Mouse (Mus musculus) mesoderm, embryonic 11.5 days (tissue): ENCODE measurements around the gene Tbc1d1.

Experiments used
- DNase-seq: peaks from one replicate; pipeline ENCODE4 v3.0.0-alpha.2; 2012; ENCODE audit warnings: low read depth, low spot score

Gene Tbc1d1

DNA sequence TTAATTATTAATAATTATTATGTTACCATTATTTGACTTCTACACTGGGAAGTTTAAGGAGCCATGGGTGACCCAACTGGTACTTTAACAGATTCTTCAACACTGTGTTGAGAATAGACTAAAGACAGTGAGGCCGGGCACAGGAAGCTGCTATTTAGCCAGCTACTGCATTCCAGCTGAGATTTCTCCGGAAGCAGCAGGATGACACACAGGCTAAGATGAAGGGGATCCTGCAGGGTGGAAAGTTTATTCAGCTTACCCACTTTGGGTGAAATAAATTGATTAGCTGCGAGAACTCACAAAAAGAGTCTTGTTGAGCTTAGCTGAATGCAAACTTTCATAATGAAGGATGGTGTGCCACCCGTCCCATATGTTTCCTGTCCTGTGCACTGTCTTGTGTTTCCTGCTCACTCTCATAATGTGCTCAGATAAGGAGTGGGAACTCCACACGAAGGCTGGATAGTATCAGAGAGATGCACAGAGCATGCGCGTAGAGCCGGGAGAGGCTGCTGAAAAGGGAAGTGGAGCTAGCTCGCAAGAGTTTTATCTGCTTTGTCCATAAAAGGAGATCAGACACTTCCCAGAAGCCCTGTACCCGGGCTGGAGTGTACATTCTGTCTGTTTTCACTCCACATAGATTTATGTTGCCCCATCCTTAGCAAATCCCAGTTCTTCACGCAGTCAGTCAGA lies at the start of gene Tbc1d1:
Gene Tbc1d1 (plus strand): TSS at position 445 of the 690 bp plus-strand sequence.
- peak; percentile 61 for DNase-seq

DNA sequence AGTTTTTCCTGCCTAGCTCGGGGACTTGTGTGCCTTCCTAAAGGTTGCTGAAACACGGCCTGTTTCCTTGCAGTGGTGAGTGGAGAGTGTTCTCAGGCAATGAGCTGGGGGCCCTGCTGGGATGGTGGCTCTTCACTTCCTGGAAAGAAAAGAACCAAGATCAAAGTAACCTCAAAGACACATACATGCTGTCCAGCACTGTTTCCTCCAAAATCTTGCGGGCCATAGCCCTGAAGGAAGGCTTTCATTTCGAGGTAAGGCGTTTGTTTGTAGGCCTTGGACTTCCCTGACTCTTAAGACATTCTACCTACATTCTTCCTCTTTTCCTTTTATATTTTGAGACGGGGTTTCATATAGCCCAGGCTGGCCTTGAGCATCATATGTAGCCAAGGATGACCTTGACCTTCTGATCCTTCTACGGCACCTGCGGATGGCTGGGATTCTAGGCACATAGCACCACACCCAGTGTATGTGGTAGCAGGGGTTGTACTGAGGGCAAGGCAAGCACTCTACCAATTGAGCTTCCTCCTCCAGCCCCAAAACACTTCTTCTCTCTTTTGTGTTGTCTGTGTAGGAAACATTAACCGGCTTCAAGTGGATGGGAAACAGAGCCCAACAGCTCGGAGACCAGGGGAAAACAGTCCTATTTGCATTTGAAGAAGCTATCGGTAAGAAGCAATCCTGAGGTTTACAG lies 48.4 kb upstream of the Tbc1d1 start:
- no peak for DNase-seq

GRCm38 (mm10) chr5:64109217-64109616 lies 46.9 kb upstream of the Tbc1d1 start:
- DNase-seq: no peak

- DNase-seq: no peak
Observed at GRCm38 (mm10) chr5:64112360-64112759, 43.7 kb upstream of the Tbc1d1 start.

GRCm38 (mm10) chr5:64114210-64114609 lies 41.9 kb upstream of the Tbc1d1 start:
- no peak for DNase-seq

GRCm38 (mm10) chr5:64117191-64117590 lies 38.9 kb upstream of the Tbc1d1 start:
- no peak for DNase-seq

DNA sequence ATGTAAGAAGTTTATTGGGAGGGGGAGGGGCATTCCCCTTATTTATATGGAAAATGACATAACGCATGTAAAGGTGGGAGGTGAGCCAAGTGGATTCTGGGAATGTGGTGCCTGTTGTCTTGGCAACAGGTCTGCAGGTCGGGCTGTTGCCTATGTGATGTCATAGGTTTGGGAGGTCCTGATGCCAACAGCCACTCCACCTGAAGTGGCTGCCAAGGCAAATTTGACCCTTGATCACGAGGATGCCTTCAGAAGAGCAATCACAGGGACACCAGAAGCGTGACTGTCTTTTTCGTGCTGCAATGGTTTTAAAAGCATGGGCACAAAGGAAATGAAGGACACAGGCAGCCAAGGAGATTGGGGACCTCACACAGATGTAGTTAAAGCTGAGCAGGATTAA lies 30.3 kb upstream of the Tbc1d1 start:
- no peak for DNase-seq

- DNase-seq: no peak
Observed at GRCm38 (mm10) chr5:64131550-64131949, 24.6 kb upstream of the Tbc1d1 start.

- no peak for DNase-seq
Observed at GRCm38 (mm10) chr5:64133901-64134300, 22.2 kb upstream of the Tbc1d1 start.

DNA sequence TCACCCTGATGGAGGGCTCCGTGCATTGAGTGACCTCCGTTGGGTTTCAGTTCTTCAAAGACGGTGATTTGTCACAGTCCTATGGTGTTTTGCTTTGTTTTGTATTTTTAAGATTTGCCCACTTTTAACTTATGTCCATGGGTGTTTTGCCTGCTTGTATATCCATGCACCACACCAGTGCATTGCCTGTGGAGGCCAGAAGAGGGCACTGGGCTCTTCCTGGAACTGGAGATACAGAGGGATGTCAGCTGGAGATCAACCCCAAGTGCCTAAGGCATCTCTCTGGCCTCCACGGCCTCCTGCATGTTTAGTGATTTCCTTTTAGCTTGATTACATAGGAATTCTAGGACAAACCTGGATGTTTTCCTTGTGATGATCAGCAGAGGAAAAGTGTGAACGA lies 19.8 kb upstream of the Tbc1d1 start:
- no peak for DNase-seq

GRCm38 (mm10) chr5:64140202-64140601 lies 15.9 kb upstream of the Tbc1d1 start:
- no peak for DNase-seq

GRCm38 (mm10) chr5:64144315-64144714 lies 11.8 kb upstream of the Tbc1d1 start:
- no peak for DNase-seq

DNA sequence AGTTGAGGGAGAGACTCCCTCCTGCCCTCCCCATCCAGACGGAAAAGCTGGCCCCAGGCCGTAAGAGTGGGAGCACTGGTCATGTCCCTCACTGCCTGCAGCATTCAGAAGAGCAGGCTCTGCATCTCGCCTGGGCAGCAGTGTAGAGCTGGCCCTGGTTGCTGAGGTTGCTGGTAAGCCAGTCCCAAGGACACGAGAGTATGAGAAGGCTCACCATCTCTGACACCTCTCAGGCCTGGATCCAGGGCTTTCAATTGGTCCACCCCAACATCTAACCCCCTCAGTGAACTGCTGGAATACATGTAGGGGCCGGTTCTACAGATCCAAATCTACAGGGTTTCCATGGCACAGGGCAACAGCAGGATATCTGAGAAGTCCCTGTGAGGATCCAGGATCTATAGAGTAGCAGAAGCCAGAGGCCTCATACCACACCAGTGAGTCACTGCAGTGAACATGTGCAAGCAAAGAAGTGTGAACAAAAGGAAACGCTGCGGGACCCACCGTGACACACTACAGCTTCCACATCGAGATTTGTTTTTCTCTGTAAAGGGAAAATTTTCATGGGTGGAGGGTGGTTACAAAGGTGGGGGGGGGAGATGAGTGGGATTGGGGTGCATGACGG lies 9.6 kb upstream of the Tbc1d1 start:
- no peak for DNase-seq

DNA sequence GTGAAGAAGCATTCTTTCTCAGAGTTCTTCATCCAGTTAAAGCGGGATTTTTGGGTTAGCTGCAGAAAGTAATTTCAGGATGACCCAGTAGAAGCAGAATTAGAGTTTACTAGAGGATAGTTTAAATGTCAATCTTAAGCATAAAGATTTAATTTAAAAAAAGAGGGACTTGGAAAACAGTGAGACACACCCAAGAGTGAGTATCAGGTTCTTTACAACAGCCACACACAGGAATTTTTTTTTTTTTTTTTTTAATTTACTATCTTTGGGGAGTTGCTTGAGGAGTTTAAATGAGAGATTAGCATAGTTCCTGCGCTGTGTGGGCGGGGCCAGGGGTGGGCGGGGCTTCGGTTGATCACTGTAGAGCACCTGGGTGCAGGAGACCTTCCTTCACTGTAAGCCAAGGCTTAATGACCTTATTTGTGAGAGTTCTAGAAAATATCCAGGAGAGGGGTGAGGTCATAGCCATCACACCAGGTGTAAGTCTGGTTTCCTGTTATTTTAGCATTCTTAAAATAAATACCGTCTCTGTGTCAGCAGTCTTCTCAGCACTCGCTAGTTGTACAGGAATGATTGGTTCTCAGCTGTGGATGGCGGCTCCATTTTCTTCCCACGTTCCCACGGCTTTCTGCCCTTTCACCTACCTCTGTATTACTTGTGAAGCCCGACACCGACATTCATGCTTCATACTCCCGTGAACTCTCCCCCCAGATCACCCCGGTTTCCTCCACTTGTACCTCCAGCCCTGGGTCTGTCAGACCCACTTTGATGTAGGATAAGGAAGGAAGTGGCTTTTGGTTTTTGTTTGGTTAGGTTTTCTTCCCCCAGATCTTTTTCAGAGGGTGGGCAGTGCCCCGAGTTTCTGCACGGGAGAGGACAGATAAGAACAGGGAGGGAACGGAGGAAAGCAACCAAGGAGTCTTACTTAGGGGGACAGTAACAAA lies 6.6 kb upstream of the Tbc1d1 start:
- DNase-seq: no peak

DNA sequence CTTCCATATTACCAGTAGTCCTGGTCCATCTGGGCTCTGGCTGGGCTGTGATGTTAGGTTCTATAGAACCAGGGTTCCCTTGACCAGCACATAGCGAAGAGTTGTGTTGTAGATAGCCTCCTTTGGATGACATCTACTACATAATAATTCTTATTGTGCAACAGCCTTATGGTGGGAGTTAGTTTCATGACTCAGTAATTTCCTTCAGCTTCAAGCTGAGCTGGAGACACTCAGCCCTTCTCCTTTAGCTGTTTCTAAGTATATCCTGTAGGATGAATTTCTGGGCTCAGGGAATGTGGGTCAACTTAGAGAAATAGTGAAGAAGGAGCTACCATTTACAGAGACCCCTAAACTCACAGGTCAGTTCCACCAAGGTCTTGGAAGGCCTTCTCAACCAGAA lies 2.8 kb upstream of the Tbc1d1 start:
- DNase-seq: no peak

- DNase-seq: no peak
Observed at GRCm38 (mm10) chr5:64156579-64156978, 474 bp downstream of the Tbc1d1 start.

DNA sequence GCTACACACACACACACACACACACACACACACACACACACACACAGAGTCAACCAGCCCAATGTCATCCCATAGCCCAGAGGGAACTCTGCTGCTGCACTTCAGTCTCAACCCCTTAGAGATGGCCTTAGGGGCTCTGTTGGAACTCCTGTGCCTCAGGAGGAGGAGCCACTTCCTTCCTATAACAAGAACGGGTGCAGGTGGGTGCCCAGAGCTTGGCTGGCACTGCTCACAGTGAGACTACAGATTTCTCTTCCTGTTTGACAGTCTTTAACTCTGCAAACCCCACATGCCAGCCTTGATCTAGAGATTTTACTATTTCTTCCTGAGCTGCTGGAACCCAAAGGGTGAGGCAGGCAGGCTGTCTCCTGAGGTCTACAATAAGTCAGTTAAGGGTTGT lies 1.8 kb downstream of the Tbc1d1 start:
- no peak for DNase-seq

GRCm38 (mm10) chr5:64158501-64158900 lies 2.4 kb downstream of the Tbc1d1 start:
- DNase-seq: no peak

GRCm38 (mm10) chr5:64159065-64159780 lies 3.1 kb downstream of the Tbc1d1 start:
- DNase-seq: peak; percentile 37

- peak; percentile 68 for DNase-seq
Observed at GRCm38 (mm10) chr5:64159781-64160704, 3.9 kb downstream of the Tbc1d1 start.
